Mouse (Mus musculus) MEL (cell line): ENCODE measurements around the gene Trim16. TPM values are rescaled to one million over a fixed set of nuclear protein-coding genes. Genes with fewer than 3 reads are reported as not detected.

ENCODE experiments used
- DNase-seq: peaks from one replicate; pipeline ENCODE4 v3.0.0; 2011; ENCODE audit warnings: low read depth, low spot score
- H3K27ac ChIP-seq: 2 replicates; pipeline ENCODE4 v1.5.1; 2012; ENCODE audit warnings: low read depth, mild to moderate bottlenecking, control low read depth, low read length, moderate library complexity; ENCODE audit not compliant: control insufficient read depth
- H3K27me3 ChIP-seq, 2 experiments: fragments of 150-350 bp in 1 of 2; sonication (generic) in 1 of 2; 2 replicates each; pipeline ENCODE4 v1.6.1; 2012; ENCODE audit warnings: low read length in 2 of 2, mild to moderate bottlenecking in 2 of 2, improper control_type of control experiment in 1 of 2, moderate library complexity in 1 of 2; ENCODE audit not compliant: insufficient read depth in 2 of 2, control insufficient read depth in 1 of 2
- H3K36me3 ChIP-seq, 2 experiments: 2 replicates each; pipeline ENCODE4 v1.6.1; 2012 to 2014; ENCODE audit warnings: low read length in 2 of 2, improper control_type of control experiment in 1 of 2, inconsistent platforms in 1 of 2, mild to moderate bottlenecking in 1 of 2; ENCODE audit not compliant: insufficient read depth in 2 of 2, control insufficient read depth in 1 of 2
- H3K4me1 ChIP-seq, 2 experiments: fragments of 150-350 bp in 1 of 2; sonication (generic) in 1 of 2; 2 replicates each; pipeline ENCODE4 v1.6.1; 2012; ENCODE audit warnings: low read length in 2 of 2, improper control_type of control experiment in 1 of 2, mild to moderate bottlenecking in 1 of 2; ENCODE audit not compliant: insufficient read depth in 2 of 2, control insufficient read depth in 1 of 2
- H3K4me3 ChIP-seq, 2 experiments: fragments of 150-350 bp in 1 of 2; sonication (generic) in 1 of 2; 2 replicates each; pipeline ENCODE4 v1.5.1; 2012; ENCODE audit warnings: low read depth in 2 of 2, low read length in 2 of 2, mild to moderate bottlenecking in 2 of 2, moderate library complexity in 2 of 2, control low read depth in 1 of 2, improper control_type of control experiment in 1 of 2; ENCODE audit not compliant: control insufficient read depth in 1 of 2, insufficient read depth in 1 of 2
- H3K79me2 ChIP-seq: 2 replicates; pipeline ENCODE4 v1.6.1; 2012; ENCODE audit warnings: mild to moderate bottlenecking, low read length, moderate library complexity; ENCODE audit not compliant: control insufficient read depth, poor library complexity, insufficient read depth
- H3K9ac ChIP-seq: 2 replicates; pipeline ENCODE4 v1.6.1; 2012; ENCODE audit warnings: low read depth, mild to moderate bottlenecking, control low read depth, low read length, moderate library complexity; ENCODE audit not compliant: control insufficient read depth, poor library complexity, severe bottlenecking
- H3K9me3 ChIP-seq: fragments of 150-350 bp; sonication (generic); replicated peaks from 2 replicates; pipeline ENCODE4 v1.6.1; 2012; ENCODE audit warnings: mild to moderate bottlenecking, low read length, improper control_type of control experiment, moderate library complexity; ENCODE audit not compliant: insufficient read depth
- BHLHE40 ChIP-seq: IDR thresholded peaks from 2 replicates; pipeline ENCODE4 v1.6.1; 2012; ENCODE audit warnings: low read depth, mild to moderate bottlenecking, inconsistent platforms, low read length, improper control_type of control experiment, borderline replicate concordance
- CHD1 ChIP-seq: IDR thresholded peaks from 2 replicates; pipeline ENCODE4 v1.6.1; 2012; ENCODE audit warnings: low read depth, mild to moderate bottlenecking, inconsistent platforms, low read length, improper control_type of control experiment
- ELF1 ChIP-seq: IDR thresholded peaks from 2 replicates; pipeline ENCODE4 v1.6.1; 2014; ENCODE audit warnings: low read depth, mild to moderate bottlenecking, inconsistent platforms, low read length, improper control_type of control experiment, moderate library complexity
- EP300 ChIP-seq, 2 experiments: IDR thresholded peaks; 2 replicates each; pipeline ENCODE4 v1.6.1; 2011; ENCODE audit warnings: improper control_type of control experiment in 2 of 2, low read length in 2 of 2, low read depth in 1 of 2, mild to moderate bottlenecking in 1 of 2
- ETS1 ChIP-seq: IDR thresholded peaks from 2 replicates; pipeline ENCODE4 v1.6.1; 2012; ENCODE audit warnings: low read depth, mild to moderate bottlenecking, inconsistent platforms, low read length, improper control_type of control experiment, moderate library complexity
- GATA1 ChIP-seq: IDR thresholded peaks from 2 replicates; pipeline ENCODE4 v1.6.1; 2011; ENCODE audit warnings: low read depth, low read length, improper control_type of control experiment
- HCFC1 ChIP-seq: IDR thresholded peaks from 2 replicates; pipeline ENCODE4 v1.6.1; 2012; ENCODE audit warnings: low read depth, mild to moderate bottlenecking, inconsistent platforms, low read length, improper control_type of control experiment, moderate library complexity
- JUND ChIP-seq: IDR thresholded peaks from 2 replicates; pipeline ENCODE4 v1.6.1; 2011; ENCODE audit warnings: low read depth, mild to moderate bottlenecking, improper control_type of control experiment, low read length
- MAFK ChIP-seq: IDR thresholded peaks from 2 replicates; pipeline ENCODE4 v1.6.1; 2011; ENCODE audit warnings: low read depth, mild to moderate bottlenecking, low read length, improper control_type of control experiment, borderline replicate concordance
- MAZ ChIP-seq: IDR thresholded peaks from 2 replicates; pipeline ENCODE4 v1.6.1; 2012; ENCODE audit warnings: low read depth, mild to moderate bottlenecking, inconsistent platforms, low read length, improper control_type of control experiment
- MEF2A ChIP-seq: IDR thresholded peaks from 2 replicates; pipeline ENCODE4 v1.6.1; 2014; ENCODE audit warnings: low read depth, mild to moderate bottlenecking, inconsistent platforms, low read length, improper control_type of control experiment; ENCODE audit not compliant: poor library complexity, insufficient replicate concordance, severe bottlenecking; ENCODE audit errors: extremely low read depth
- MXI1 ChIP-seq: IDR thresholded peaks from 2 replicates; pipeline ENCODE4 v1.6.1; 2011; ENCODE audit warnings: mild to moderate bottlenecking, low read depth, low read length, improper control_type of control experiment
- MYC ChIP-seq: IDR thresholded peaks from 2 replicates; pipeline ENCODE4 v1.6.1; 2011; ENCODE audit warnings: low read depth, mild to moderate bottlenecking, low read length, improper control_type of control experiment, moderate library complexity
- NELFE ChIP-seq: IDR thresholded peaks from 2 replicates; pipeline ENCODE4 v1.6.1; 2011; ENCODE audit warnings: low read depth, low read length, improper control_type of control experiment
- POLR2A ChIP-seq, 2 experiments: IDR thresholded peaks; 2 replicates each; pipeline ENCODE4 v1.6.1; 2011 to 2012; ENCODE audit warnings: low read length in 2 of 2, mild to moderate bottlenecking in 2 of 2, control low read depth in 1 of 2, improper control_type of control experiment in 1 of 2, low read depth in 1 of 2, moderate library complexity in 1 of 2; ENCODE audit not compliant: control insufficient read depth in 1 of 2, insufficient read depth in 1 of 2, poor library complexity in 1 of 2
- POLR2AphosphoS2 ChIP-seq: IDR thresholded peaks from 2 replicates; pipeline ENCODE4 v1.6.1; 2011; ENCODE audit warnings: low read length, improper control_type of control experiment
- POLR2AphosphoS5 ChIP-seq: IDR thresholded peaks from 2 replicates; pipeline ENCODE4 v1.6.1; 2012; ENCODE audit warnings: low read depth, borderline replicate concordance, mild to moderate bottlenecking, inconsistent platforms, low read length, moderate library complexity, mixed read lengths
- SIN3A ChIP-seq: IDR thresholded peaks from 2 replicates; pipeline ENCODE4 v1.6.1; 2012; ENCODE audit warnings: low read length, improper control_type of control experiment, inconsistent platforms
- TBP ChIP-seq: IDR thresholded peaks from 2 replicates; pipeline ENCODE4 v1.8.0; 2011; ENCODE audit warnings: low read depth, low read length, improper control_type of control experiment
- TCF12 ChIP-seq: IDR thresholded peaks from 2 replicates; pipeline ENCODE4 v1.6.1; 2014; ENCODE audit warnings: low read depth, mild to moderate bottlenecking, inconsistent platforms, low read length, improper control_type of control experiment, moderate library complexity
- USF1 ChIP-seq: IDR thresholded peaks from 2 replicates; pipeline ENCODE4 v1.6.1; 2014; ENCODE audit warnings: low read depth, mild to moderate bottlenecking, inconsistent platforms, low read length, improper control_type of control experiment, moderate library complexity
- ZC3H11A ChIP-seq: IDR thresholded peaks from 2 replicates; pipeline ENCODE4 v1.6.1; 2012; ENCODE audit warnings: low read depth, mild to moderate bottlenecking, inconsistent platforms, low read length, improper control_type of control experiment
- ZKSCAN1 ChIP-seq: IDR thresholded peaks from 2 replicates; pipeline ENCODE4 v1.6.1; 2012; ENCODE audit warnings: low read depth, mild to moderate bottlenecking, inconsistent platforms, low read length, improper control_type of control experiment, moderate library complexity
- ZMIZ1 ChIP-seq: IDR thresholded peaks from 2 replicates; pipeline ENCODE4 v1.6.1; 2012; ENCODE audit warnings: low read depth, mild to moderate bottlenecking, inconsistent platforms, low read length, improper control_type of control experiment, moderate library complexity
- ZNF384 ChIP-seq: IDR thresholded peaks from 2 replicates; pipeline ENCODE4 v1.6.1; 2012; ENCODE audit warnings: low read depth, mild to moderate bottlenecking, inconsistent platforms, low read length, improper control_type of control experiment
- polyA plus RNA-seq, 2 experiments: library from polyadenylated mRNA; stranded (reverse) in 1 of 2; unstranded in 1 of 2; fragments of >175 nt in 1 of 2; fragments of >200 nt in 1 of 2; gene quantifications; 2 replicates each; pipeline versions ENCODE4 v1.2.1 to v1.2.4; 2012; ENCODE audit warnings: low replicate concordance in 2 of 2, low read depth in 1 of 2; ENCODE audit not compliant: insufficient read length in 2 of 2, insufficient read depth in 1 of 2, missing spikeins in 1 of 2
- total RNA-seq: library from RNA; depleted of rRNA; stranded (reverse); fragments of 300-350 nt; gene quantifications from 2 replicates; pipeline ENCODE4 v1.2.3, GENCODE M21; 2012

Gene Trim16
- total and polyA plus RNA-seq, 3 experiments: 3.1 to 5.5 TPM; not detected in 1

DNA sequence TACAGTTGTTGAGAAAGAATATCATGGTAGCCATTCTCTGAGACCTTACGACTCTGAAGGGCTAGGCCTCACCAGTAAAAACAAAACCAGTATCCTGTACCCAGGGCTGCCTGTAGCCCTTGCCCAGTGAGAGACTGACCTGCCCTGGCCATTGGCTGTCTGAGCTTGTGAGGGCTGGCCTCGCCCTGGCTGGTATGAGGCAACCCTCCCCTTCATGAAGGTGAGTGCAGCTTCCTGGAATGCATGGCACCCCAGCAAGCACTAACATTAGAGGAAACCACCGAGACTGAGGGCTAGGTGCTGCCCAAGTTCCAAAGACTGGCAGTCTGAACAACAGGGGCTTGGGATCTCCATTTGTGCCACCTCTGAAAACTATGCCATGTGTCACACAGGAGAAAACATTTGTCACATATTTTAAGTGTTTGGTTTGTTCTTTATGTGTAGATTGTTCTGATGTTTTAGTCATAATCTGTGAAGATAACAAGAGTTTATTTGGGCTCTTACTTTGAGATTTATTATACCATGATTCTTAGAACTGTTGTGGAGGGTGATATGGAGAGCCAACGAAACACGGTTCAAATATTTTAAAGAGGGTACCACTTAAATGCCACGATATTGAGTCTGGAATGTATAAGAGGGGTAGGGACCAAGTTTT is 5.9 kb upstream of the Trim16 start:
- H3K27ac ChIP-seq: no peak overlapping the region
- no peaks in the 10 kb centered on the region for H3K79me2 ChIP-seq
- H3K4me3 ChIP-seq: no peak overlapping the region
- peaks cover 9 to 28% of the 10 kb centered on the region in 2 experiments for H3K4me1 ChIP-seq
- no peaks in the 10 kb centered on the region for H3K9me3 ChIP-seq
- H3K27me3 ChIP-seq: no peaks in the 10 kb centered on the region
- no peak overlapping the region for H3K9ac ChIP-seq
- H3K36me3 ChIP-seq: peaks cover 0 to 15% of the 10 kb centered on the region in 2 experiments; a peak in 2 of 4 replicates
- no peak for DNase-seq
- no peak for TF ChIP-seq ZMIZ1
- no peak for TF ChIP-seq ZKSCAN1
- TF ChIP-seq MEF2A: no peak
- TF ChIP-seq BHLHE40: no peak
- no peak for TF ChIP-seq ELF1
- TF ChIP-seq MXI1: no peak
- no peak for TF ChIP-seq POLR2A (IDR thresholded peaks at IDR 0.05; ENCODE audit: control insufficient read depth in 1 of 2, insufficient read depth in 1 of 2, low read depth in 1 of 2, low read length in 2 of 2, poor library complexity in 1 of 2)
- no peak for TF ChIP-seq TBP
- no peak for TF ChIP-seq HCFC1
- no peak for TF ChIP-seq POLR2AphosphoS2
- TF ChIP-seq MYC: no peak
- TF ChIP-seq, all 39 proteins: peak for 0

- H3K4me3 ChIP-seq: no peak overlapping the region
- no peaks in the 10 kb centered on the region for H3K79me2 ChIP-seq
- H3K9me3 ChIP-seq: no peaks in the 10 kb centered on the region
- no peak overlapping the region for H3K9ac ChIP-seq
- no peaks in the 10 kb centered on the region for H3K27me3 ChIP-seq
- H3K4me1 ChIP-seq: peaks cover 14 to 33% of the 10 kb centered on the region in 2 experiments
- no peak overlapping the region for H3K27ac ChIP-seq
- peak; percentile 79 for DNase-seq
- TF ChIP-seq MAZ (no peak), ETS1 (peak; percentile 84), JUND (no peak), ZKSCAN1 (no peak), ZC3H11A (no peak), POLR2AphosphoS5 (no peak), TCF12 (peak; percentile 47; the same call in 1 of the 2 replicates), BHLHE40 (no peak), EP300 (IDR thresholded peaks at IDR 0.05; ENCODE audit: low read depth in 1 of 2, low read length in 2 of 2) (peak; percentile 67 to 77), USF1 (no peak), SIN3A (peak; percentile 44; the same call in 1 of the 2 replicates), CHD1 (no peak), MXI1 (0 out of 2 replicates have a peak, but pooled peaks have one; percentile 25), MAFK (0 out of 2 replicates have a peak, but pooled peaks have one; percentile 57), MYC (0 out of 2 replicates have a peak, but pooled peaks have one; percentile 62), MEF2A (no peak), ZNF384 (no peak), TBP (no peak), POLR2AphosphoS2 (no peak), NELFE (no peak), GATA1 (peak; percentile 76)
- peaks cover 0 to 18% of the 10 kb centered on the region in 2 experiments; a peak in 2 of 4 replicates for H3K36me3 ChIP-seq
Observed at GRCm38 (mm10) chr11:62814625-62815024, 5.4 kb upstream of the Trim16 start.
